In the genomic region with DNA sequence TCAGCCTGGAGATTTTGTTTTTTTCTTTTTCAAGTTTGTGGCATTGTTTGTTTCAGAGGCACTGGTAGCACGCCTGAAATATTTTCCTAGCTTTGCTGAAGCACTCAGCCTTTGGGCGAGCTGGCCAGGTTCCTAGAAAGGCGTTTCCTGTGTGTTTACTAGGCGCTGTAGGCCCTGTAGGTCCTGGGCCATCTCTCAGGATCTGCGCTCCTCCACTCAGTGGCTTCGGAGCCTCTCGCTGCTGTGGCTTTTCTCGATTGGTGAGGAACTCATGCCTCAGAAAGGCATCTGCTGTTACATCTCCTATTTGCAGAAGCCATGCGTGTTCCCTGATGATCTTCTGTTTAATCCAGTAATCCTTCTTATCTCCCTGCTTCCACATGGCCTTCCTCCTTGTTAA, we compare ENCODE assay signal across 8 mouse cellular contexts.
DNase-seq lines count a peak whose midpoint lies in the region; ATAC-seq lines count a peak whose summit lies in the region.

No protein-coding gene starts in this region.

- DNase-seq in frontal cortex, postnatal 10 days (ENCODE audit: low spot score in 2 of 2) = no peak
- DNase-seq in urinary bladder, adult 18-20 months (ENCODE audit: low spot score in 2 of 2) = peak; percentile 4 to 33
- no peak for DNase-seq in urinary bladder, postnatal 10 days (ENCODE audit: low spot score)
- peak; percentile 23 to 31 for DNase-seq in lung, adult 18-20 months
- DNase-seq in urinary bladder, postnatal 25 days (ENCODE audit: low spot score) = peak; percentile 20
- DNase-seq in thymus, postnatal 4 days = no peak

- ATAC-seq in frontal cortex, adult (ENCODE audit: low TSS enrichment) = 0 out of 2 replicates have a peak, but pooled peaks have one; percentile 27
- ATAC-seq in megakaryocyte-erythroid progenitor cell, adult 5-6 weeks (replicated peaks; ENCODE audit: low FRiP score, low TSS enrichment, poor library complexity, severe bottlenecking) = no peak

Comparison
In these comparisons a context has a peak if more than half of its experiments do, and no peak if none do; other contexts are left out.
1. DNase-seq: peak in urinary bladder, adult 18-20 months (2 of 2), lung, adult 18-20 months (2 of 2) and urinary bladder, postnatal 25 days (single experiment); none in frontal cortex, postnatal 10 days (0 of 2), urinary bladder, postnatal 10 days (single experiment) and thymus, postnatal 4 days (single experiment).